Mouse (Mus musculus) liver, postnatal 0 days (tissue): ENCODE results near the gene Cnnm3. TPM values are rescaled to one million over a fixed set of nuclear protein-coding genes. Genes with fewer than 3 reads are reported as not detected.

Experiments
- ATAC-seq: fragments of 200-750 bp; cut with Nextera tagmentation; 2 replicates; pipeline ENCODE4 v1.8.0; 2017; ENCODE audit warnings: mild to moderate bottlenecking, moderate library complexity
- DNase-seq: peaks from one replicate; pipeline ENCODE4 v3.0.0-alpha.2; 2016
- H3K27ac ChIP-seq: fragments of 300-500 bp; sonication (generic); 2 replicates; pipeline ENCODE4 v1.5.1; 2014; ENCODE audit warnings: antibody characterized with exemption, moderate library complexity, mild to moderate bottlenecking, low read depth
- H3K27me3 ChIP-seq: fragments of 300-500 bp; sonication (generic); 2 replicates; pipeline ENCODE4 v1.6.1; 2014; ENCODE audit warnings: low read length, control low read depth, mixed read lengths; ENCODE audit not compliant: insufficient read depth
- H3K36me3 ChIP-seq: fragments of 300-500 bp; sonication (generic); replicated peaks from 2 replicates; pipeline ENCODE4 v1.6.1; 2014; ENCODE audit warnings: mild to moderate bottlenecking, control low read depth, low read length, moderate library complexity, mixed read lengths; ENCODE audit not compliant: insufficient read depth
- H3K4me1 ChIP-seq: fragments of 300-500 bp; sonication (generic); 2 replicates; pipeline ENCODE4 v1.6.1; 2014; ENCODE audit warnings: antibody characterized with exemption, mild to moderate bottlenecking, control low read depth; ENCODE audit not compliant: insufficient read depth
- H3K4me2 ChIP-seq: fragments of 300-500 bp; sonication (generic); 2 replicates; pipeline ENCODE4 v1.6.1; 2014; ENCODE audit warnings: low read depth, mild to moderate bottlenecking, low read length, moderate library complexity, mixed read lengths
- H3K4me3 ChIP-seq: fragments of 300-500 bp; sonication (generic); 2 replicates; pipeline ENCODE4 v1.5.1; 2014; ENCODE audit warnings: low read depth, low read length
- H3K9ac ChIP-seq: fragments of 300-500 bp; sonication (generic); replicated peaks from 2 replicates; pipeline ENCODE4 v1.6.1; 2014; ENCODE audit warnings: mild to moderate bottlenecking, moderate library complexity
- H3K9me3 ChIP-seq: fragments of 300-500 bp; sonication (generic); 2 replicates; pipeline ENCODE4 v1.6.1; 2016; ENCODE audit warnings: mild to moderate bottlenecking, control low read depth, low read length, mixed read lengths
- CTCF ChIP-seq: sonication (generic); IDR thresholded peaks from 2 replicates; pipeline ENCODE4 v1.5.1; 2016; ENCODE audit warnings: antibody characterized with exemption, low read depth
- EP300 ChIP-seq: IDR thresholded peaks from 2 replicates; pipeline ENCODE4 v1.6.1; 2016; ENCODE audit warnings: antibody characterized with exemption, low read depth, mild to moderate bottlenecking
- WGBS: fragments of 180-500 bp; shearing (Covaris S2); extraction: QIAGEN DNeasy Blood & Tissue Kit; methylation state at CpG from one replicate; pipeline ENCODE4 v1.1.7; 2014; ENCODE audit not compliant: insufficient replicate concordance; 5-methylcytosine and 5-hydroxymethylcytosine counted together
- polyA plus RNA-seq: library from polyadenylated mRNA; unstranded; fragments of >200 nt; fragmentation: Nextera tagmentation; extraction: Ambion mirVana; gene quantifications from 2 replicates; pipeline ENCODE4 v1.2.1, GENCODE M21; 2015

Cnnm3 gene
- polyA plus RNA-seq, result 0.92 and 1.1 TPM in 2 replicates

GRCm38 (mm10) chr1:36511289-36512021 lies at the start of gene Cnnm3:
Gene Cnnm3, plus strand, starts transcription at chr1:36511867.
- H3K4me1 ChIP-seq, result peaks cover 15% of the 10 kb centered on the region
- peaks cover under 1% of the 10 kb centered on the region; the same call in 1 of the 2 replicates for H3K36me3 ChIP-seq
- peak within 1 kb of the TSS; percentile 96 for H3K4me2 ChIP-seq
- WGBS, result 2% methylated on average over 47 of the region's 51 CpGs
- peak within 1 kb of the TSS; percentile 84 for H3K9ac ChIP-seq
- no peaks in the 10 kb centered on the region for H3K9me3 ChIP-seq
- no peaks in the 10 kb centered on the region for H3K27me3 ChIP-seq
- DNase-seq, result peak; percentile 99
- TF ChIP-seq CTCF (peak; percentile 62), EP300 (peak; percentile 48; the same call in 1 of the 2 replicates)
- H3K27ac ChIP-seq, result peak within 1 kb of the TSS; percentile 96
- ATAC-seq, result peak; percentile 97
- H3K4me3 ChIP-seq, result peak within 1 kb of the TSS; percentile 89

GRCm38 (mm10) chr1:36465641-36466160 lies 46.0 kb upstream of the Cnnm3 start:
- 0 out of 2 replicates have a peak, but pooled peaks have one; percentile 26 for TF ChIP-seq EP300
- no peak for TF ChIP-seq CTCF
- 56% methylated on average over 4 of the region's 4 CpGs for WGBS
- DNase-seq (no peak), ATAC-seq (no peak)
- Histone ChIP-seq H3K27ac (no peak overlapping the region), H3K4me1 (peaks cover 24% of the 10 kb centered on the region), H3K4me2 (no peak overlapping the region), H3K4me3 (no peak overlapping the region), H3K36me3 (no peaks in the 10 kb centered on the region), H3K9me3 (no peaks in the 10 kb centered on the region), H3K9ac (no peak overlapping the region), H3K27me3 (no peaks in the 10 kb centered on the region)

- H3K4me3 ChIP-seq, result no peak overlapping the region
- 61% methylated on average over 5 of the region's 5 CpGs for WGBS
These were observed 44.2 kb upstream of the Cnnm3 start for GRCm38 (mm10) chr1:36467446-36467845.

GRCm38 (mm10) chr1:36469811-36470444 lies 41.7 kb upstream of the Cnnm3 start:
- no peak for DNase-seq
- H3K9me3 ChIP-seq, result no peaks in the 10 kb centered on the region
- peaks cover 53% of the 10 kb centered on the region for H3K4me1 ChIP-seq
- peaks cover 8% of the 10 kb centered on the region; the same call in 1 of the 2 replicates for H3K27me3 ChIP-seq
- no peaks in the 10 kb centered on the region for H3K36me3 ChIP-seq
- no peak overlapping the region for H3K4me3 ChIP-seq
- no peak overlapping the region; the same call in 1 of the 2 replicates for H3K9ac ChIP-seq
- peak; percentile 14; the same call in 1 of the 2 replicates for ATAC-seq
- H3K27ac ChIP-seq, result peak overlapping the region; percentile 53
- 56% methylated on average over 2 of the region's 2 CpGs for WGBS
- TF ChIP-seq EP300 (0 out of 2 replicates have a peak, but pooled peaks have one; percentile 4), CTCF (no peak)
- H3K4me2 ChIP-seq, result no peak overlapping the region

More at GRCm38 (mm10) chr1:36467446-36467845, 44.2 kb upstream of the Cnnm3 start:
- Histone ChIP-seq H3K9me3 (no peaks in the 10 kb centered on the region), H3K4me2 (no peak overlapping the region), H3K27me3 (peaks cover 5% of the 10 kb centered on the region; the same call in 1 of the 2 replicates), H3K36me3 (no peaks in the 10 kb centered on the region), H3K4me1 (peaks cover 37% of the 10 kb centered on the region), H3K9ac (no peak overlapping the region), H3K27ac (no peak overlapping the region)
- ATAC-seq (no peak), DNase-seq (peak; percentile 30)
- TF ChIP-seq EP300, result no peak
- TF ChIP-seq CTCF, result no peak

GRCm38 (mm10) chr1:36471181-36472105 lies 40.2 kb upstream of the Cnnm3 start, which contains the start of gene Cnnm4:
Gene Cnnm4, plus strand, starts transcription at chr1:36471620.
- H3K27me3 ChIP-seq, result peaks cover 8% of the 10 kb centered on the region; the same call in 1 of the 2 replicates
- ATAC-seq (peak; percentile 92), DNase-seq (peak; percentile 96)
- H3K27ac ChIP-seq, result peak within 1 kb of the TSS; percentile 92
- H3K9me3 ChIP-seq, result no peaks in the 10 kb centered on the region
- TF ChIP-seq CTCF (peak; percentile 62), EP300 (no peak)
- H3K4me1 ChIP-seq, result peaks cover 60% of the 10 kb centered on the region
- H3K4me2 ChIP-seq, result peak within 1 kb of the TSS; percentile 96
- H3K9ac ChIP-seq, result peak within 1 kb of the TSS; percentile 82
- under 1% methylated on average over 47 of the region's 98 CpGs for WGBS
- peak within 1 kb of the TSS; percentile 77 for H3K4me3 ChIP-seq
- no peaks in the 10 kb centered on the region for H3K36me3 ChIP-seq
